Mouse (Mus musculus) lung, adult 2 months (tissue): ENCODE measurements at regions not wholly inside any gene's neighbourhood (a gene's known extent, or its start where the extent isn't known, plus 50 kb on each side); places are given as distances from the start of the nearest gene placed in this dataset.

Experiments
- CTCF ChIP-seq: fragments of 200-500 bp; IDR thresholded peaks from 2 replicates; pipeline ENCODE4 v1.5.1; 2011; ENCODE audit warnings: mild to moderate bottlenecking, low read length, control low read depth; ENCODE audit not compliant: insufficient read depth
- POLR2A ChIP-seq: fragments of 200-500 bp; IDR thresholded peaks from 2 replicates; pipeline ENCODE4 v1.6.1; 2011; ENCODE audit warnings: low read depth, mild to moderate bottlenecking, control low read depth, low read length, borderline replicate concordance; ENCODE audit errors: extremely low read depth

DNA sequence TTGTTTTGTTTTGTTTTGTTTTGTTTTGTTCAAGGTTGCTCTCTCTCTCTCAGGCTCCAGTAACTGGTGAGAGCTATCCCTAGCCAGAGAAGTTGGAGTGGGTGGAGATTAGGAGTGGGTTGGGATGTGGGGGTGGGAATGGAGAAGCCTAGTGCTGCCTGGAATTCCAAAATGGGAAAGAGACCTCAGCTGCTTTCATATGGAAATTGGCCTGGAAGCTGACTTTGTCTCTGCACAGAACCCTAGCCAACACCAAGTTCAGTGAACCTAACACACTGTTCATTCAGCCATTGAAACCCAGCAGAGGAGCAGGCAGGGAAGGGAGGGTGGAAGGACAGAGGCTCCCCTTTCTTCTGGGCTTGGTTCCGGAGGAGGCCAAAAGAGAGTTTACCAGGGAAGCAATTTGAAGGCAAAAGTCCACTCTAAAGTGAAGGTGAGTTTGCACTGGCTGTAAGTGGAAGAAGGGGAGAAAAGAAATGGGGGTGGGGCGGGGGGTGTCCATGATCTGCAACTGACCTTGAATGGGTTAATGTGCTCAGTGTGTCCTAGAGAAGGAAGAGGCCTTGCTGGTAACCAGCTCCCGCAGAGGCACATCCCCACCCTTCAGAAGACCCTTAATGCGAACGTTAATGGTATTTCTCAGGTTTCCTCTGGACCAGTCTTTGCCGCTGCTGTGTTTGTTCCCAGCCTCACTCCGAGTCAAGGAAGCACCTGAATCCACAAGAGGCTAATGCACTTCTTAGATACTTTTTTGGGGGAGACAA is 245.1 kb downstream of the Insig2 start:
- no peak for TF ChIP-seq POLR2A
- TF ChIP-seq CTCF, result no peak
